Comparison of ENCODE assay signal across 8 mouse cellular contexts in genomic region chr13:112330919-112331681, GRCm38 (mm10). TPM values are rescaled to one million over a fixed set of nuclear protein-coding genes. Genes with fewer than 3 reads are reported as not detected.
A peak's percentile ranks its signal among the peaks of the same experiment; 100 is the strongest.
DNase-seq lines count a peak whose midpoint lies in the region; ATAC-seq and TF ChIP-seq lines count a peak whose summit lies in the region.

No protein-coding gene starts in this region.

- H3K27me3 ChIP-seq in kidney, adult 2 months (replicated peaks; ENCODE audit: control insufficient read depth, insufficient read depth, low read length): no peaks in the 10 kb centered on the region
- no peaks in the 10 kb centered on the region for H3K27me3 ChIP-seq in neural tube, embryonic 11.5 days (ENCODE audit: control insufficient read depth, insufficient read depth, low read length)

- peaks cover 6% of the 10 kb centered on the region; the same call in 1 of the 2 replicates for H3K4me1 ChIP-seq in kidney, adult 2 months (ENCODE audit: control insufficient read depth, insufficient read depth, low read length)
- H3K4me1 ChIP-seq in neural tube, embryonic 11.5 days (ENCODE audit: control insufficient read depth, insufficient read depth, low read length): peaks cover 4% of the 10 kb centered on the region; the same call in 1 of the 2 replicates

- H3K9me3 ChIP-seq in neural tube, embryonic 11.5 days (ENCODE audit: control insufficient read depth, low read length): no peaks in the 10 kb centered on the region

- peak; percentile 34 to 84 for DNase-seq in adrenal gland, adult (ENCODE audit: inconsistent age in 2 of 2, low spot score in 1 of 2)
- DNase-seq in adrenal gland, adult 18-20 months (ENCODE audit: low spot score in 2 of 2): no peak
- DNase-seq in ovary, adult 18-20 months (ENCODE audit: low spot score): peak; percentile 66
- no peak for DNase-seq in ovary, postnatal 36 days (ENCODE audit: low spot score)
- peak; percentile 71 for DNase-seq in kidney, adult 2 months
- DNase-seq in neural tube, embryonic 11.5 days (ENCODE audit: low spot score): peak; percentile 60
- DNase-seq in cerebellum, postnatal 36 days: no peak
- DNase-seq in cerebellum, postnatal 25 days: no peak

- H3K4me2 ChIP-seq in neural tube, embryonic 11.5 days (ENCODE audit: low read depth): no peak overlapping the region

- peak; percentile 87 for ATAC-seq in neural tube, embryonic 11.5 days (ENCODE audit: insufficient read depth, low FRiP score, low TSS enrichment)

- no peak overlapping the region for H3K4me3 ChIP-seq in kidney, adult 2 months (ENCODE audit: insufficient read depth, low read depth, low read length)
- H3K4me3 ChIP-seq in neural tube, embryonic 11.5 days (ENCODE audit: low read depth, low read length): no peak overlapping the region

- no peak for TF ChIP-seq POLR2A in kidney, adult 2 months (IDR thresholded peaks at IDR 0.05; ENCODE audit: low read depth, low read length)

- WGBS in kidney, adult 2 months: 44% methylated on average over 8 of the region's 8 CpGs
- WGBS in neural tube, embryonic 11.5 days: 38% methylated on average over 8 of the region's 8 CpGs

- no peak for TF ChIP-seq CTCF in kidney, adult 2 months (conservative IDR thresholded peaks at IDR 0.05; ENCODE audit: insufficient read depth, insufficient read length, low read depth, low read length)

- H3K9ac ChIP-seq in neural tube, embryonic 11.5 days (ENCODE audit: low read length): no peak overlapping the region

- no peaks in the 10 kb centered on the region for H3K36me3 ChIP-seq in kidney, adult 2 months (ENCODE audit: control insufficient read depth, insufficient read depth, low read length)
- H3K36me3 ChIP-seq in neural tube, embryonic 11.5 days (ENCODE audit: control insufficient read depth, insufficient read depth, low read length): no peaks in the 10 kb centered on the region

- no peak overlapping the region for H3K27ac ChIP-seq in kidney, adult 2 months (ENCODE audit: insufficient read depth, low read depth, low read length)
- peak overlapping the region; percentile 24 for H3K27ac ChIP-seq in neural tube, embryonic 11.5 days (ENCODE audit: low read depth, low read length)

RNA-seq across cellular contexts. Expression of gene Ankrd55, which starts 42.8 kb away (rescaled TPM):
- total RNA-seq in adrenal gland, adult 18-20 months (2021): 1 to 10 TPM in 1 of 2 experiments, under 1 TPM in 1; 0.80 to 4.8 TPM
- 0.08 TPM in 2 replicates for polyA plus RNA-seq in kidney, adult 2 months (2012; rRNA removed)
- polyA plus RNA-seq in neural tube, embryonic 11.5 days (2014; fragmentation: Nextera tagmentation; extraction: Ambion mirVana): 2.0 and 2.6 TPM in 2 replicates

Comparison
In these comparisons a context has a peak if more than half of its experiments do, and no peak if none do; other contexts are left out.
1. DNase-seq: peak in adrenal gland, adult (2 of 2), ovary, adult 18-20 months (single experiment), kidney, adult 2 months (single experiment) and neural tube, embryonic 11.5 days (single experiment); none in adrenal gland, adult 18-20 months (0 of 2), ovary, postnatal 36 days (single experiment), cerebellum, postnatal 36 days (0 of 2) and cerebellum, postnatal 25 days (0 of 2).